Mouse (Mus musculus): Measurements from ENCODE around the gene Mycl.

Gene Mycl

GRCm38 (mm10) chr4:122995404-122996220 is at the start of gene Mycl:
TSS of gene Mycl (plus strand) at chr4:122995652.
- DNase-seq (ENCODE audit: low read depth, low spot score): peak; percentile 89

GRCm38 (mm10) chr4:122947223-122947622 is 48.2 kb upstream of the Mycl start:
- no peak for DNase-seq (ENCODE audit: low read depth, low spot score)

GRCm38 (mm10) chr4:122949096-122949495 is 46.4 kb upstream of the Mycl start:
- DNase-seq (ENCODE audit: low read depth, low spot score): no peak

GRCm38 (mm10) chr4:122954680-122955411 is 40.6 kb upstream of the Mycl start:
- no peak for DNase-seq (ENCODE audit: low read depth, low spot score)

GRCm38 (mm10) chr4:122955412-122956136 is 39.9 kb upstream of the Mycl start:
- peak; percentile 94 for DNase-seq (ENCODE audit: low read depth, low spot score)

GRCm38 (mm10) chr4:122956301-122956700 is 39.2 kb upstream of the Mycl start:
- no peak for DNase-seq (ENCODE audit: low read depth, low spot score)

GRCm38 (mm10) chr4:122958491-122959031 is 36.9 kb upstream of the Mycl start:
- DNase-seq (ENCODE audit: low read depth, low spot score): no peak

GRCm38 (mm10) chr4:122959816-122960215 is 35.6 kb upstream of the Mycl start:
- DNase-seq (ENCODE audit: low read depth, low spot score): no peak

- peak; percentile 63 for DNase-seq (ENCODE audit: low read depth, low spot score)
These were observed 34.9 kb upstream of the Mycl start for GRCm38 (mm10) chr4:122960321-122961099.

GRCm38 (mm10) chr4:122961100-122961567 is 34.3 kb upstream of the Mycl start, which contains the start of gene Mfsd2a:
TSS of gene Mfsd2a (minus strand) at chr4:122961188.
- peak; percentile 74 for DNase-seq (ENCODE audit: low read depth, low spot score)

GRCm38 (mm10) chr4:122961589-122961988 is 33.9 kb upstream of the Mycl start:
- DNase-seq (ENCODE audit: low read depth, low spot score): no peak

GRCm38 (mm10) chr4:122962751-122963150 is 32.7 kb upstream of the Mycl start:
- DNase-seq (ENCODE audit: low read depth, low spot score): no peak

- DNase-seq (ENCODE audit: low read depth, low spot score): no peak
These were observed 27.3 kb upstream of the Mycl start for GRCm38 (mm10) chr4:122968106-122968505.

GRCm38 (mm10) chr4:122971191-122971590 is 24.3 kb upstream of the Mycl start:
- no peak for DNase-seq (ENCODE audit: low read depth, low spot score)

- no peak for DNase-seq (ENCODE audit: low read depth, low spot score)
These were observed 23.8 kb upstream of the Mycl start for GRCm38 (mm10) chr4:122971646-122972045.

GRCm38 (mm10) chr4:122972056-122972455 is 23.4 kb upstream of the Mycl start:
- no peak for DNase-seq (ENCODE audit: low read depth, low spot score)

GRCm38 (mm10) chr4:122974976-122975520 is 20.4 kb upstream of the Mycl start:
- DNase-seq (ENCODE audit: low read depth, low spot score): no peak

- DNase-seq (ENCODE audit: low read depth, low spot score): no peak
These were observed 18.6 kb upstream of the Mycl start for GRCm38 (mm10) chr4:122976885-122977284.

GRCm38 (mm10) chr4:122978850-122979249 is 16.6 kb upstream of the Mycl start:
- no peak for DNase-seq (ENCODE audit: low read depth, low spot score)

- DNase-seq (ENCODE audit: low read depth, low spot score): no peak
These were observed 15.6 kb upstream of the Mycl start for GRCm38 (mm10) chr4:122979826-122980225.

GRCm38 (mm10) chr4:122980684-122981083 is 14.8 kb upstream of the Mycl start:
- DNase-seq (ENCODE audit: low read depth, low spot score): no peak
